Mouse (Mus musculus): ENCODE data around the gene Sh3bgrl2.

- TF ChIP-seq CTCF (IDR thresholded peaks at IDR 0.05; ENCODE audit: extremely low read depth, insufficient read length, insufficient replicate concordance, low read depth, low read length) (no peak), POLR2A (IDR thresholded peaks at IDR 0.05; ENCODE audit: low read depth, low read length) (peak; percentile 70)
These were observed at the start of gene Sh3bgrl2 for GRCm38 (mm10) chr9:83547830-83548689.
